Mouse (Mus musculus) kidney, adult 2 months (tissue): ENCODE data around the gene Ptcra.

Experiments used
- CTCF ChIP-seq: fragments of 200-500 bp; conservative IDR thresholded peaks from 2 replicates; pipeline ENCODE4 v1.5.1; 2011; ENCODE audit warnings: low read depth, mild to moderate bottlenecking, control low read depth, low read length, moderate library complexity, mixed read lengths; ENCODE audit not compliant: insufficient read depth, insufficient read length
- POLR2A ChIP-seq: fragments of 200-500 bp; IDR thresholded peaks from one replicate; pipeline ENCODE4 v1.6.1; 2011; ENCODE audit warnings: low read depth, low read length, control low read depth

GRCm38 (mm10) chr17:46728904-46729318 is 34.6 kb downstream of the Ptcra start, which contains the start of gene Gnmt:
- TF ChIP-seq POLR2A (peak; percentile 40), CTCF (no peak)
